Mouse (Mus musculus) CH12.LX (cell line): ENCODE results near the gene Dclk3. TPM values are rescaled to one million over a fixed set of nuclear protein-coding genes. Genes with fewer than 3 reads are reported as not detected.

Source experiments
- DNase-seq: peaks from one replicate; pipeline ENCODE4 v3.0.0-alpha.2; 2013; ENCODE audit errors: extremely low read depth
- H3K27ac ChIP-seq: 2 replicates; pipeline ENCODE4 v1.5.1; 2012; ENCODE audit warnings: low read depth, mild to moderate bottlenecking, control low read depth, moderate library complexity; ENCODE audit not compliant: insufficient read depth
- H3K27me3 ChIP-seq: replicated peaks from 2 replicates; pipeline ENCODE3; 2012; ENCODE audit warnings: inconsistent platforms
- H3K36me3 ChIP-seq, 2 experiments: replicated peaks in 1 of 2; 2 replicates each; pipeline versions ENCODE3 to v1.6.1; 2012; ENCODE audit warnings: inconsistent platforms in 1 of 2, low read length in 1 of 2, mild to moderate bottlenecking in 1 of 2, mixed read lengths in 1 of 2, moderate library complexity in 1 of 2; ENCODE audit not compliant: control insufficient read depth in 1 of 2, insufficient read depth in 1 of 2
- H3K4me1 ChIP-seq, 2 experiments: 2 replicates each; pipeline ENCODE4 v1.6.1; 2012; ENCODE audit warnings: inconsistent platforms in 1 of 2, moderate library complexity in 1 of 2; ENCODE audit not compliant: insufficient read depth in 2 of 2, control insufficient read depth in 1 of 2
- H3K4me2 ChIP-seq: 2 replicates; pipeline ENCODE4 v1.6.1; 2012; ENCODE audit warnings: low read depth, mild to moderate bottlenecking, control low read depth; ENCODE audit not compliant: poor library complexity, insufficient read depth, severe bottlenecking
- H3K4me3 ChIP-seq, 3 experiments: fragments of 150-350 bp in 1 of 3; sonication (generic) in 1 of 3; replicated peaks in 1 of 3; 2 replicates each; pipeline versions ENCODE3 to v1.5.1; 2011 to 2012; ENCODE audit warnings: low read depth in 2 of 3, low read length in 2 of 3, mild to moderate bottlenecking in 2 of 3, moderate library complexity in 2 of 3, control low read depth in 1 of 3, improper control_type of control experiment in 1 of 3, inconsistent platforms in 1 of 3, mixed read lengths in 1 of 3; ENCODE audit not compliant: poor library complexity in 1 of 3
- H3K79me2 ChIP-seq: replicated peaks from 2 replicates; pipeline ENCODE4 v1.6.1; 2012; ENCODE audit warnings: mild to moderate bottlenecking, moderate library complexity; ENCODE audit not compliant: control insufficient read depth, poor library complexity, insufficient read depth, severe bottlenecking; ENCODE audit errors: extremely low read depth
- H3K9ac ChIP-seq: 2 replicates; pipeline ENCODE4 v1.6.1; 2012; ENCODE audit warnings: low read depth, mild to moderate bottlenecking, control low read depth, moderate library complexity; ENCODE audit not compliant: insufficient read depth
- H3K9me3 ChIP-seq: replicated peaks from 2 replicates; pipeline ENCODE3; 2012; ENCODE audit warnings: low read length, inconsistent platforms, mixed read lengths
- ELF1 ChIP-seq: IDR thresholded peaks from 2 replicates; pipeline ENCODE4 v1.6.1; 2014; ENCODE audit warnings: low read depth, mild to moderate bottlenecking, inconsistent platforms, low read length, improper control_type of control experiment
- ETS1 ChIP-seq: conservative IDR thresholded peaks from 2 replicates; pipeline ENCODE4 v1.6.1; 2012; ENCODE audit warnings: low read depth, mild to moderate bottlenecking, inconsistent platforms, low read length, improper control_type of control experiment, moderate library complexity
- GABPA ChIP-seq: IDR thresholded peaks from 2 replicates; pipeline ENCODE4 v1.6.1; 2012; ENCODE audit warnings: low read depth, low read length, improper control_type of control experiment, inconsistent platforms; ENCODE audit not compliant: insufficient replicate concordance
- HCFC1 ChIP-seq: IDR thresholded peaks from 2 replicates; pipeline ENCODE4 v1.6.1; 2012; ENCODE audit warnings: low read depth, mild to moderate bottlenecking, inconsistent platforms, low read length, improper control_type of control experiment
- IRF4 ChIP-seq: IDR thresholded peaks from 2 replicates; pipeline ENCODE4 v1.6.1; 2014; ENCODE audit warnings: low read depth, mild to moderate bottlenecking, inconsistent platforms, low read length, improper control_type of control experiment
- JUN ChIP-seq: IDR thresholded peaks from 2 replicates; pipeline ENCODE4 v1.6.1; 2011; ENCODE audit warnings: low read depth, mild to moderate bottlenecking, low read length, improper control_type of control experiment, moderate library complexity; ENCODE audit not compliant: insufficient read depth
- KAT2A ChIP-seq: IDR thresholded peaks from 2 replicates; pipeline ENCODE4 v1.6.1; 2012; ENCODE audit warnings: low read length, improper control_type of control experiment, inconsistent platforms; ENCODE audit not compliant: insufficient replicate concordance
- MAFK ChIP-seq: IDR thresholded peaks from 2 replicates; pipeline ENCODE4 v1.6.1; 2011; ENCODE audit warnings: low read length, improper control_type of control experiment; ENCODE audit not compliant: insufficient replicate concordance
- MAZ ChIP-seq: IDR thresholded peaks from 2 replicates; pipeline ENCODE4 v1.6.1; 2012; ENCODE audit warnings: low read depth, mild to moderate bottlenecking, inconsistent platforms, low read length, improper control_type of control experiment, moderate library complexity
- MEF2A ChIP-seq: IDR thresholded peaks from 2 replicates; pipeline ENCODE4 v1.6.1; 2014; ENCODE audit warnings: low read depth, mild to moderate bottlenecking, inconsistent platforms, low read length, improper control_type of control experiment, borderline replicate concordance
- MXI1 ChIP-seq: IDR thresholded peaks from 2 replicates; pipeline ENCODE4 v1.6.1; 2011; ENCODE audit warnings: mild to moderate bottlenecking, low read depth, low read length, improper control_type of control experiment
- MYC ChIP-seq: IDR thresholded peaks from 2 replicates; pipeline ENCODE4 v1.6.1; 2011; ENCODE audit warnings: low read depth, mild to moderate bottlenecking, improper control_type of control experiment, low read length
- NELFE ChIP-seq: IDR thresholded peaks from 2 replicates; pipeline ENCODE4 v1.6.1; 2011; ENCODE audit warnings: low read depth, low read length, improper control_type of control experiment
- PAX5 ChIP-seq: IDR thresholded peaks from 2 replicates; pipeline ENCODE4 v1.6.1; 2012; ENCODE audit warnings: low read length, inconsistent platforms, mixed read lengths
- POLR2A ChIP-seq: IDR thresholded peaks from 2 replicates; pipeline ENCODE4 v1.6.1; 2011; ENCODE audit warnings: low read depth, mild to moderate bottlenecking, improper control_type of control experiment, low read length
- RAD21 ChIP-seq: IDR thresholded peaks from 2 replicates; pipeline ENCODE4 v1.6.1; 2011; ENCODE audit warnings: low read depth, mild to moderate bottlenecking, low read length, improper control_type of control experiment, moderate library complexity
- SIN3A ChIP-seq: IDR thresholded peaks from 2 replicates; pipeline ENCODE4 v1.6.1; 2012; ENCODE audit warnings: low read length, improper control_type of control experiment, inconsistent platforms
- TBP ChIP-seq: conservative IDR thresholded peaks from 2 replicates; pipeline ENCODE4 v1.6.1; 2011; ENCODE audit warnings: low read depth, low read length, improper control_type of control experiment
- TCF12 ChIP-seq: IDR thresholded peaks from 2 replicates; pipeline ENCODE4 v1.6.1; 2014; ENCODE audit warnings: low read depth, mild to moderate bottlenecking, inconsistent platforms, low read length, improper control_type of control experiment
- USF1 ChIP-seq: IDR thresholded peaks from 2 replicates; pipeline ENCODE4 v1.6.1; 2014; ENCODE audit warnings: low read depth, mild to moderate bottlenecking, inconsistent platforms, low read length, improper control_type of control experiment
- ZC3H11A ChIP-seq: IDR thresholded peaks from 2 replicates; pipeline ENCODE4 v1.6.1; 2012; ENCODE audit warnings: low read depth, mild to moderate bottlenecking, inconsistent platforms, low read length, improper control_type of control experiment
- ZMIZ1 ChIP-seq: IDR thresholded peaks from 2 replicates; pipeline ENCODE4 v1.6.1; 2012; ENCODE audit warnings: low read depth, mild to moderate bottlenecking, inconsistent platforms, low read length, improper control_type of control experiment
- ZNF384 ChIP-seq: IDR thresholded peaks from 2 replicates; pipeline ENCODE4 v1.6.1; 2012; ENCODE audit warnings: low read depth, low read length, improper control_type of control experiment, inconsistent platforms
- dilution Hi-C: fragments of 300-500 bp; cut with MboI; formaldehyde crosslinking; loops from 2 replicates; pipeline ENCODE4 v1.14.3; 2020; ENCODE audit warnings: low sequenced_read_pairs; ENCODE audit not compliant: extremely low pct_unique_long_range_greater_than_20kb, extremely low pct_ligation_motif_present
- in situ Hi-C: fragments of 300-500 bp; cut with MboI; formaldehyde crosslinking; loops from 3 replicates; pipeline ENCODE4 v1.14.3; 2019; ENCODE audit warnings: low sequenced_read_pairs, low pct_ligation_motif_present, low pct_unique_long_range_greater_than_20kb, mixed read lengths
- polyA plus RNA-seq: library from polyadenylated mRNA; unstranded; fragments of >175 nt; gene quantifications from 2 replicates; pipeline ENCODE4 v1.2.1, GENCODE M21; 2012; ENCODE audit warnings: low read depth; ENCODE audit not compliant: insufficient read length
- total RNA-seq, 2 experiments: library from RNA; depleted of rRNA; stranded (reverse); fragments of 300-350 nt in 1 of 2; fragments of >200 nt in 1 of 2; gene quantifications; 2 replicates each; pipeline ENCODE4 v1.2.3; 2012 to 2014

The Dclk3 gene
- total and polyA plus RNA-seq, 3 experiments: 0.17 to 1.1 (median 0.33) TPM

- DNase-seq: no peak
- no peaks in the 10 kb centered on the region for H3K9me3 ChIP-seq
- dilution Hi-C loops: no loop called here
- TF ChIP-seq IRF4 (no peak), USF1 (no peak), GABPA (no peak), TBP (no peak), POLR2A (no peak), HCFC1 (no peak)
- no peak overlapping the region for H3K4me3 ChIP-seq
- no peaks in the 10 kb centered on the region for H3K4me1 ChIP-seq
- no peak overlapping the region for H3K27ac ChIP-seq
- H3K4me2 ChIP-seq: no peak overlapping the region
- H3K79me2 ChIP-seq: no peaks in the 10 kb centered on the region
- in situ Hi-C loops: no loop called here
- no peak overlapping the region for H3K9ac ChIP-seq
- peaks cover 27% of the 10 kb centered on the region for H3K27me3 ChIP-seq
- H3K36me3 ChIP-seq: no peaks in the 10 kb centered on the region
Measured at GRCm38 (mm10) chr9:111523871-111524270, 85.0 kb downstream of the Dclk3 start.

GRCm38 (mm10) chr9:111534744-111535423, 96.0 kb downstream of the Dclk3 start:
- no peak for DNase-seq
- TF ChIP-seq MXI1: no peak
- no peak for TF ChIP-seq ZC3H11A
- TF ChIP-seq ZMIZ1: no peak
- TF ChIP-seq MAZ: no peak
- no peak for TF ChIP-seq POLR2A
- TF ChIP-seq NELFE: no peak
- TF ChIP-seq RAD21: no peak

GRCm38 (mm10) chr9:111535445-111536064, 96.7 kb downstream of the Dclk3 start:
- TF ChIP-seq HCFC1 (no peak), TCF12 (no peak), KAT2A (no peak), MAZ (no peak), MAFK (no peak), IRF4 (no peak), GABPA (no peak), ETS1 (no peak), NELFE (no peak), MYC (no peak), ELF1 (no peak), PAX5 (no peak), SIN3A (no peak), ZNF384 (no peak), MEF2A (no peak), ZC3H11A (no peak), JUN (no peak)
- no peak overlapping the region for H3K4me3 ChIP-seq
- H3K27ac ChIP-seq: no peak overlapping the region
- H3K79me2 ChIP-seq: no peaks in the 10 kb centered on the region
- no peaks in the 10 kb centered on the region for H3K4me1 ChIP-seq
- H3K36me3 ChIP-seq: no peaks in the 10 kb centered on the region
- H3K9me3 ChIP-seq: no peaks in the 10 kb centered on the region
- H3K9ac ChIP-seq: no peak overlapping the region
- H3K4me2 ChIP-seq: no peak overlapping the region
- in situ Hi-C loops (no loop called here), dilution Hi-C loops (no loop called here)
- H3K27me3 ChIP-seq: peaks cover 34% of the 10 kb centered on the region
- DNase-seq: no peak

More at GRCm38 (mm10) chr9:111534744-111535423, 96.0 kb downstream of the Dclk3 start:
- Histone ChIP-seq H3K4me2 (no peak overlapping the region), H3K4me1 (no peaks in the 10 kb centered on the region), H3K9me3 (no peaks in the 10 kb centered on the region), H3K27me3 (peaks cover 37% of the 10 kb centered on the region), H3K79me2 (no peaks in the 10 kb centered on the region), H3K9ac (no peak overlapping the region), H3K4me3 (no peak overlapping the region), H3K27ac (no peak overlapping the region), H3K36me3 (no peaks in the 10 kb centered on the region)
- in situ Hi-C loops: no loop called here
- dilution Hi-C loops: no loop called here
